Mouse (Mus musculus): ENCODE results near the gene Rarb.

GRCm38 (mm10) chr14:16603040-16603590, 215.8 kb downstream of the Rarb start:
- no peak for TF ChIP-seq CTCF (conservative IDR thresholded peaks at IDR 0.05 in 1 of 2, IDR thresholded peaks at IDR 0.05 in 1 of 2; ENCODE audit: low read depth in 2 of 2, low read length in 2 of 2)
- TF ChIP-seq UBTF (IDR thresholded peaks at IDR 0.05; ENCODE audit: low read depth, low read length) = no peak
- no peak for TF ChIP-seq SMC3 (IDR thresholded peaks at IDR 0.05; ENCODE audit: low read depth, low read length)
- no peak for TF ChIP-seq ZKSCAN1 (IDR thresholded peaks at IDR 0.05; ENCODE audit: borderline replicate concordance, low read depth, low read length)
- no peak for TF ChIP-seq MXI1 (IDR thresholded peaks at IDR 0.05; ENCODE audit: low read depth, low read length)
- no peak for TF ChIP-seq JUN (IDR thresholded peaks at IDR 0.05; ENCODE audit: insufficient read depth, low read depth, low read length)
- no peak for TF ChIP-seq HCFC1 (IDR thresholded peaks at IDR 0.05; ENCODE audit: low read depth, low read length)
- no peak for TF ChIP-seq NRF1 (IDR thresholded peaks at IDR 0.05; ENCODE audit: low read depth, low read length)
- TF ChIP-seq ZNF384 (IDR thresholded peaks at IDR 0.05; ENCODE audit: low read depth, low read length) = no peak
- TF ChIP-seq ETS1 (conservative IDR thresholded peaks at IDR 0.05; ENCODE audit: low read depth, low read length) = no peak
- no peak for TF ChIP-seq POLR2A (IDR thresholded peaks at IDR 0.05; ENCODE audit: low read depth, low read length)

All from CH12.LX (cell line).